Mouse (Mus musculus): ENCODE data around the gene Elf5. TPM values are rescaled to one million over a fixed set of nuclear protein-coding genes. Genes with fewer than 3 reads are reported as not detected.

The Elf5 gene
- total RNA-seq, 2 experiments from 2014 or later = 0.54 to 3.0 TPM

DNA sequence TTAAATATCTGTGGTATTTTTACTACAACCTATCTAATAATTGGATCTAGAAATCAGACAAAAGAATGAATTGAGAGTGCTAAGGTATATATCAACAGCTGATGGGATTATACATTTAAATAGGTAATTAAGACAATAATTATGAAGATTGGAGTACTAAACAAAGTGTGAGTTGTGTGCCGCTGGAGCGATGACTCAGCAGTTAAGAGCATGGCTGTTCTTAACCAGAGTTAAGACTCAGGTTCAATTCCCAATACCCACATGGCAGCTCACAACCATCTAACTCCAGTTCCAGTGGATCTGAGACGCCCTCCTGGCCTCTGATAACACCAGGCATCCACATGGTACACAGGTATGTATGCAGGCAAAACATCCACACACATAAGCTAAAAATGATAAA lies 61.9 kb downstream of the Elf5 start:
- no peak for DNase-seq (ENCODE audit: low spot score in 2 of 2)

DNA sequence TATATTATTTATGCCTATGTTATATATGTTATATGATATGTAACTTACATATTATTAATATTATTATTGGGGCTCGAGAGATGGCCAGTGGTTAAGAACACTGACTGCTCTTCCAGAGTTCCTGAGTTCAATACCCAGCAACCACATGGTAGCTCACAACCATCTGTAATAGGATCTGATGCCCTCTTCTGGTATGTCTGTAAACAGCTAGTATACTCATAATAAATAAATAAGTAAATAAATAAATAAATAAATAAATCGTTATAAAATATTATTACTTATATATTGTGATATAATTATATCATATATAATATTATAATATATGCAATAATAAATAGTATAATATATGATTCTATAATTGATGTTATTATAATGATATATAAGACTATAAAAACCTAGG lies 64.7 kb downstream of the Elf5 start:
- no peak for DNase-seq (ENCODE audit: low spot score in 2 of 2)

DNA sequence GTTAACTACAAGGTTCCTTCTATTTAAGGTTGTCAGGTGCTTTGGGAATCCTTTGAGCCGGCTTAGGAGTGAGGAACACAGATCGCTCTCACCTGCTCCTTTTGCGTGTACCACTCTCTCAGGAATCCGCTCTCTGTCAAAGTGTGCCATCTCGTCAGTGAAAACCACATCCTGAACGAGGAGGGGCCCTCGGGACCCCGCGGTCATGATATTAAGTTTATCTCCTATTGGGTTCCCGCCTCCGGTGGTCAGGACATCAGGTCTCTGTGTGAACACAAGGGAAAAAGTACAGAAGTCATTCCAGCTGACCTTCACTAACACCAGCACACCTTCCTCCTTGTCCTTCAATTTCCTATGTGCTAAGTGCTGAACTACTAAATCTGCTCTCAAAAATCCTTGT lies 65.2 kb downstream of the Elf5 start:
- no peak for DNase-seq (ENCODE audit: low spot score in 2 of 2)

DNA sequence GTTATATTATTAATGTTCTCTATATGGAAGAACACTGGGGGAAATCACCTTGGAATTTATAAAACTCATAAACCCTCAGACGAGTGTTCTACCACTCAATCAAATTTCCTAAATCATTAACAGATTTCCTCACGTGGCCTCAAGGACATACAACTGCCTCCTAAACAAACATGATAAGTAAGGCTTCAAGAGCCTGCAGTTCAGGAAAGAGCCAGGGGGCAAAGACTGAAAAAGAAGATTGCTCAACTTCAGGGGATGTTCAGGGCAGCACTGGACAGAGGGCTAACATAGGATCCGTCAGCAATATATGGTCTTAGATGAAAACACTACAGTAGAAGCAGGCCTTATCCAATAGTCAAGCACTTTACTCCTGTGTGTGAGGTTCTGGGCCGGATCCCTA lies 66.0 kb downstream of the Elf5 start:
- no peak for DNase-seq (ENCODE audit: low spot score in 2 of 2)

DNA sequence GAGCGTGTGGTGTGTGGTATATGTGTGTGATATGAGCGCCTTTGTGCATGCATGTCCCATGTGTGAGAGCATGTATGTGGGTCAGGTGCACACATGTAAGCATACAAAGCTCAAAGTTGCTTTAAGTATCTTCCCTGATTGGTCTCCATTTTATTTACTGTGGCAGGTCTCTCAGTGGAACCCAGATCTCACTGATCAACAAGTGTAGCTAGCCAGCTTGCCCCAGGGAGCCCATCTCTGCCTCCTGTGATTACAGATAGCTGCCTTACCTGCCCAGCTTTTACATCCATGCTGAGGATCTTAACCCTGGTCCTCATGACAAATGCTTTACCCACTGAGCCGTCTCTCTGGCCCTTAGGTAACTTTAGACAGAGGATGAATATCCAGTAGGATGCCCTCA lies 66.8 kb downstream of the Elf5 start:
- DNase-seq (ENCODE audit: low spot score in 2 of 2) = no peak

DNA sequence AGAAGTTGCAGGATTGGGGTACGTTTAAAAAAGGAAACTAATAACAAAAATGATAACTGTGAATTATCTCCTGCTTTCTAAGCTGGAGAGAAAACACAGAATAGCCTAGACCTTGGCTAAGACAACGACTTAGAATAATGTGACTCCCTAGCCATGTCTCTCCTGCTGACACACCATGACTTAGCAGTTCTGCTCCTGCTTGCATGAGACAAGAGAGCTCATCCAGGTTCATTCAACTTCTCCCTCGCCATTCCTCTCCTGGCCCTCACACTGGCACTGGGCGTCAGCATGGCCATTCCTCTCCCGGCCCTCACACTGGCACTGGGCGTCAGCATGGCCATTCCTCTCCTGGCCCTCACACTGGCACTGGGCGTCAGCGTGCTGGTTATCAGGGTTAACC lies 68.8 kb downstream of the Elf5 start:
- DNase-seq (ENCODE audit: low spot score in 2 of 2) = no peak

DNA sequence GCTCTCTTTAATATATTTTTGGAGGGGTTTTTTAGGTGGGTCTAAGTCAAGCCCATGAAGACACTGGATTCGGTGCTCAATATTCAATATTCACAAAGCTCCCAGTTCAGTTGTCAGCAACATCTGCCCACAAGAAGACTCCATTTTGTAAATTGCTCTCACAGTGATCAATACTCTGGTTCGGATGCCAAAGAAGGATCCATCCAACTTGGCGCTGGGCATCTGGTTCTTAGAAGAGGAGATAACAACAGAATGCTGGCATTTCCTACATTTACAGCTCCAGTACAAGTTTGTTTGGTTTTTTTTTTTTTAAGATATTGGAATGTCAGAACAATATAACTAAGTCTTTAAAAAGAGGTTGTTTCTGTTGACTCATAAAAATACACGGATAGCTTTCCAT lies 69.4 kb downstream of the Elf5 start:
- DNase-seq (ENCODE audit: low spot score in 2 of 2) = no peak

DNA sequence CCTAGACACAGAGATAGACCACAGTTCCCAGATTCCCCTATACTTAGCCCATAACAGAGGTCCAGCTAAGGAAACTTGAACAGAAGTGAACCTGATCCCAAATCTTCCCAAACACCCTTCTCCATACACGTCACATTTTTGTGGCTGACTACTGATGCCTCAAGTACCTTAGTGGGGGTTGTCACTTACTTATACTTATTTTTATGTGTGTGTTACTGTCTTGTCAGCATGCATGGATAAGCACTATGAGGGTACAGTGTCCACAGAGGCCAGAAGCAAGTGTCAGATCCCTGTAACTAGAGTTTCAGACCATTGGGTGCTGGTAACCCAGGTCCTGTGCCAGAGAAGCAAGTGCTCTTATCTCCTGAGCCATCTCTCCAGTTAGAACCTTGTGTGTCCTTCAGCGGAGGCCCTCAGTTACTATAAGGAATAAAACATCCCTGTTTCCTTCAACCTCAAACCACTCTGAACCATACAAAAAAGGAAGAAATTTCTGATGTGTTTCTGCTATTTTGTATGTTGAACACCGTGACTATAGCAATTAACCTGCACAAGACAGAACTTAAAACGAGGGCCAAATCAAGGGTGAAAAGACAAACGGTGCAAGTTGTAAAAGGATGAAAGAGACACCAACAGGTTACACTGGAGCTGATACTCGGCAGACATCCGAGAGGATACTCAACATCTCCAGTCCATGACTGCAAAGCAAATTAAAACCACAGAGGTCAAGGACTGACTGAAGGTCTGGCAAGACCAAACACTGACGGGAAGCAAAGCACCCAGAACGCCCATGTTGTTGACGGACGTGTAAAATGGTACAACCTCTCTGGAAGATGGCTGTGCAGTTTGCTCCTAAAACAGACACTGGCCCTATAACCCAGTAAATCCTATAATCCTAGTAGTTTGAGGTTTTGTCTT lies 70.1 kb downstream of the Elf5 start:
- DNase-seq (ENCODE audit: low spot score in 2 of 2) = no peak

DNA sequence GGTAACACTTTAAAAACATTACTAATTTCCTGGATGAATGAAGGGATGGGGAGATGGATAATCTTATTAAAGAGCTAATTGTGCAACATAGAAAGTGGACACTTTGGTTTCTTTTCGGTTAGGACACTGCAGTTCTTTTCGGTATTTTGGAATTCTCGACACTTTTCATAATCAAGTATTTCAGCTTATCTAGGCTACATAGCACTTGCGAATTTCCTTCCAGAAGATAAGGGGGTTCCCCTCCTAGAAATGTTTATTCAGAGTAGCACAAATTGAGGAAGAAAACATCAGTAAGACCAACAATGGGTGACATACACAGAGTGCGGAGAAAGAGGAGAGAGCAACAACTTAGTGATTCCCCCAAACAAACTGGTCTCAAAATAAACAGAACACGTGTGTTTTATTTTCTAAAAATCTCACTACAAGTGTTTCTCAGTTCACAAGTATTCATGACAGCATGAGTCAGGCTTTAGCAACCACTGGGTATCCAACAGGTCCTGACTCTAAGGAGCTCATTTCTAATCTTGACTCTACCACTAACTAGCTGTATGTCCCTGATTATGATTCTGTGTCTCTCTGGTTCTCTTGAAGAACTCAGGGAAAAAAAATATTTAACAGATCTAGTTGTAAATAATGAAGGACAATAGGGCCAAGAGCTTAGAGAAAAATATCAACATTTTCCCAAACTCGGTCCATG lies 71.9 kb downstream of the Elf5 start:
- DNase-seq (ENCODE audit: low spot score in 2 of 2) = no peak

DNA sequence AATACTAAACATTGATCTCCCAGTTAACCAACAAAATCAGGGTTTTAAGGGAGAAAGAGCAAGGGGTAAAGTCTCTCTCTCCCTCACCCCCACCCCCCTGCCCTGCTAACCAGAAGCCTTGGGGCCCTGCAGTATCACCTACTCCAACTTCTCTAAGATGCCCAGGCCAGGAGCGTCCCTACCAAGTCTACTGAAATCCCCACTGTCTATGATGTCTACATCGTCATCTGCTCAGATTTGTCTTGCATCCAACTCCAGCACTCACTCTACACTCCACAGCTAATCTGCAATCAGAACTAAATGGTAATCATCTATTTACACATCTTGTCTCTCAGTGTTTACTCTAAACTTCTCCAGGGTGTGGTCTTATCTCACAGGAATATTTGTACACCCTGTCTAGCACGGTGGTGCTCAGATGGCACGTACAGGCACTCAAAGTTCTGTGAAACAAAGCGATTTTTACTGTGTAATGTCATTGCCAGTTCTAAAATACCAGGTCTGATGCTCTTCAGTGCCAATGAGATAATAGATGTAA lies 72.6 kb downstream of the Elf5 start:
- DNase-seq (ENCODE audit: low spot score in 2 of 2) = no peak

DNA sequence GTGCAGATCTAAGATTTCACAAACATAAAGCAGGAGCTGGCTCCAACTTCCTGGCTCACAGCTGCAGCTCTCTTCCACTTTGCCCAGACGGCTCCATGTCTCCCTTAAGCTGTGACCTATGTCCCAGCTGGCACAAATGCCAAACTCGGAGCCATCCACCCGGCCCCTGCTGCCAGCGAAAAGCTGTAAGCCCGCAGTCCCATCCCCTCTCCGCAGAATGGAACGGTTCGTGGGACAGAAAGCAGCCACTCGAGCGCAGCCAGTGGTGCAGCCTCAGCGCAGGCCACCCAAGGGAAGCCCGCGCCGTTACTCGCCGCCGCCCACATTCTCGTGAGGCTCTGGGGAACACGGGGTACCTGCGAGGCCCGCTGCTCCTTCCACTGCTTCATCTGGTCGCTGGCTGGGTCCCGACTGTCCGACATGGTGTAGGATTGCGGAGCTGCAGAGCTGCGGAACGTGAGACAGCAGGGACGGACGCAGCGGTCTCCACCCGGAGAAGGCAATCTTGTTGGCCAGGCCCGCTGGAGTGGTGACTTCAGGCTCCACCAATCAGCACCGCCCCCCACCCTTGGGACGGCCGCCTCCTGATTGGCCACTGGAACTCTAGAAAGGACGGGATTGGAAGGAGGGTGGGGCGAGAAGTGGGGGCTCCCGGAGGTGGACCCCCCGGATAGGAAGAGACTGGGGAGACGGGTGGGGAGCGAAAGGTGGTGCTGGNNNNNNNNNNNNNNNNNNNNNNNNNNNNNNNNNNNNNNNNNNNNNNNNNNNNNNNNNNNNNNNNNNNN lies 73.3 kb downstream of the Elf5 start, which contains the start of gene Cat:
Gene Cat, minus strand, starts transcription at position 544 of the 785 bp plus-strand sequence.
- DNase-seq (ENCODE audit: low spot score in 2 of 2) = peak; percentile 87 to 93

DNA sequence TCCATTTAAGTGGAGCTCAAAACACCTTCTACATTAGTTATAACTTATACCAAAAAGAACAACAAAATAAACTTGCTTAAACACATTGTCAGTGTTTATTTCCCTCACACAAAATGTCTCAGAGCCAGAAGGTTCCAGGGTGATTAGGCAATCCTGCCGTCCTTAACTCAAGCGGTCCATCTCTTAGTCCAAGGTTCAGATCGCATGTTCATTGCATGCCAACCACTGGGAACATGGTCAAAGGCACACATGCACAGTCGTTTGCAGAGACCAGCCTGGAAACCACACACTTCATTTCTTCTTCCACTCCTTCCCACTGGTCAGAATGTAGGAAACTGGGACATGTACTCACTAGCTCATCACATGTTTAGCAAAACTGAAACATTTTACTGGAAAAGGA lies 81.0 kb downstream of the Elf5 start:
- no peak for DNase-seq (ENCODE audit: low spot score in 2 of 2)

DNA sequence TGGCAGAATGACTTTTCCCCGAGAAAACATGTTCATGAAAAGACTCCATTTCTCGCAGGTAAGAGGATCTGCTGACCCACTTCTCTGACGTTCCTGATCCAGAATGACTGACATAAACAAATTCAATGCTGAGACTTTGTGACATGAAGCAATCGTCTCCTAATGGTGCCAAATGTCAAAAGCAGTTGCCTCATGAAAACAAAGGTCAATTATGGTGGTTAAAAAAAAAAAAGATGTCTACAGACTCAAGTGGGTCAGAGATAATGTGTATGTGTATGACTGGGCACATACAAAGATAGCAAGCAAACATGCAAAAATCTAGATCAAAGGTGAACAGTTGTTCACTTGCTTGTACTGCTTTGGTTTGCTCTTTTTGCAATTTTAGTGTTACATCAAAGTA lies 82.3 kb downstream of the Elf5 start:
- DNase-seq (ENCODE audit: low spot score in 2 of 2) = no peak

DNA sequence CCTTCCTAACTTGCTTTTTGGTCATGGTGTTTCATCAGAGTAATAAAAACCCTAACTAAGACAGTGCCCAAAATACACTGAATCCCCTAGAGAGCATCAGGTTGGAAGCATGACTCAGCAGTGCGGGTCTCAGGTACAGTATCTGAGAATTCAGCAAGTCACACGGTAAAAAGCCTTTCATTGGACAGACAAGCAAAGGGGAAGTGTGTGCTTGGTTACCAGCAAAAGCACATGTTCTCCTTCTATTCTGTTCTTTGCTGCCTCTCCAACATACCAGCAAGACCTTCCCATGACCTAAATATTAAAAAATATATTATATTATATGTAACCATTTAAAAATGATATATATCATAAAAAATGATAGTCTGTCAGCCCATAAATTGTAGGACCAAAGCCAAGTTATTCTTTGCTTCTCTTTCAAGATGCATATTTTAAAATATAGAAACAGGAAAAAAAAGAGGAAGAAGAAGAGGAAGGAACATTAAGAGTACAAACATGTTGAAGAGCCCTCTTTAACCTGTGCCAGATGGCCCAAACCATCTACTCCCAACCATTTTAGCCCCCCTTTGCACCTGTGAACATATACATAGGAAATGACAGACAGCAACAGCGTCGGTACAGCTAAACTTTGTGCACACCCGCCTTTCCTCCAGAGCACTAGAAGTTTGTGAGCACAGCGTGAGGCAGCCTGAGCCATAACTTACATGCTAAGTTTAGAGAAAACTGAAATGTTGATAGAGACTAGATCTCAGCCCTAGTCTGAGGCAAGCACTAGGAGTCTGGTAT lies 84.3 kb downstream of the Elf5 start:
- no peak for DNase-seq (ENCODE audit: low spot score in 2 of 2)

Other genes starting within 250 kb of the Elf5 start
- gene Ehf, start 108.4 kb upstream of the Elf5 start, total RNA-seq (2021) = 1 to 10 TPM in 1 of 2 experiments, not detected in 1; 4.7 TPM
- 100 to 1,000 TPM; 157 to 174 TPM for gene Cat, start 73.5 kb downstream of the Elf5 start, total RNA-seq (2021)
- 10 to 100 TPM; 17.3 to 17.5 TPM for gene Abtb2, start 154.6 kb downstream of the Elf5 start, total RNA-seq (2021)